Mouse (Mus musculus): ENCODE data around the gene Gm7682.
"Not testable (repeated sequence)": the region's sequence is repeated elsewhere in the genome, so short reads cannot be mapped to it uniquely, and the experiment has no call there.

Gm7682 gene

DNA sequence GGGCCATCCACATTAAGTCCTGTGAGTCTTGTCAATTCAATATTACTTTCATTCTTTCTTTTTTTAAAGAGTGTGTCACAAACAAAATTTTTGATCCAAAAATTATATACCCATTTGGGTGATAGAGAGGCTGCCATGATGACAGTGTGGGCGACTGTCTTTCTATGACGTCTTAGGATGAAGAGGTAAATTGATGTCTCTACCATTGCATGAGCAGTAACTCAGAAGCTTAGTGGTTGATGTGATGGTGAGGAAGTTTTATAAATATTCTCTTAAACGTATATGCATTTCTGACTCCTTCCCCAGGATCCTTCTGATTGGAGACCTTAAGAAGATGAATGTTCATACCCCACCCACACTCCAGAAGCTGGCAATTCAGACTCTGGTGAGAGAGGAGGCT lies at the start of gene Gm7682:
Gene Gm7682, plus strand, starts transcription at position 301 of the 400 bp plus-strand sequence.
- not testable (repeated sequence) for DNase-seq (ENCODE audit: low spot score)
